Mouse (Mus musculus): ENCODE results near the gene Cdkn2d. TPM values are rescaled to one million over a fixed set of nuclear protein-coding genes. Genes with fewer than 3 reads are reported as not detected.
A peak's percentile ranks its signal among the peaks of the same experiment; 100 is the strongest.

The Cdkn2d gene
- polyA plus RNA-seq (2012; rRNA removed) (70.5 and 74.4 TPM in 2 replicates), polyA plus RNA-seq (2014; fragmentation: Nextera tagmentation; extraction: Ambion mirVana) (116 and 119 TPM in 2 replicates)

DNA sequence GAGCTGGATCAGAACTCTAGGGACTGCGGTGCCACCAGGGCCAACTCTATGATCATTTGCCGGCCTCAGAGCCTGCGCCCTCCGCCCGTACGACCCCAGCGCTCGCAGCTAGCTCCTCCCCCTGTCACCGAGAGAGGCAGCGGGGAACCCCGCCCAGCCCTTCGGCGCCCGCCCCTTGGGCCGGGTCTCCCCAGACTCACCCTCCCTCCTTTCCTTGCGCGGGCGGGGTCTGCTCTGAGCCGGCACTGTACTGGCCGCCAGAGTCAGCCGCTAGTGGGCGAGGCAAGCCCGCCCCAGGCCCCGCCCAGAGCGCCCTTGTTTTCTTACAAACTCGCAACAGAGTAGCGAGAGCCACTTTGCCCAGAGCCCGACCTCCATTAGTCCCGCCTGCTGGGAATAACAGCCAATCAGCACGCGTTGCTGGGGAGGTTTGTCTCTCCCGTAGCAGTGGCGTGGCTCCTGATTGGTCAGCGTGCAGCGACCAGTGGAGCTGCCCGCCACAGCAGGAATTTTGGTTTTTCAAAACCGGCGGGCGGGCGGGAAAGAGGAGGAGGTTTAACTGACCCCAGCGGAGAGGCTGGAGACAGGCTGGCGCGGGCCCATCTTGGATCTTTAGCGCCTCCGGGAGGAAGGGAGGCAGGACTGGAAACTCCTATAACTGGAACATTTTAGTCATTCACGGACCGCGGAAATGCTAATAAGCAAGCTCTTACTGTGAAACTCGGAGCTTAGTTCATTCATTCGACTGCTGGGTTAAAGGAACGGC, at the start of gene Cdkn2d:
TSS of gene Cdkn2d (minus strand) at position 386 of the 766 bp plus-strand sequence.
- under 1% methylated on average over 47 of the region's 51 CpGs for WGBS (ENCODE audit: insufficient replicate concordance)
- TF ChIP-seq CTCF (IDR thresholded peaks at IDR 0.05; ENCODE audit: low read depth) (peak; percentile 63), EP300 (IDR thresholded peaks at IDR 0.05; ENCODE audit: low read depth) (peak; percentile 58)
- H3K4me2 ChIP-seq (ENCODE audit: low read depth), result peak within 1 kb of the TSS; percentile 80
- DNase-seq (ENCODE audit: low read depth in 3 of 3, low spot score in 3 of 3) (peak; percentile 100), ATAC-seq (ENCODE audit: insufficient read depth) (peak; percentile 84)
- peak within 1 kb of the TSS; percentile 98 for H3K9ac ChIP-seq (replicated peaks)
- no peaks in the 10 kb centered on the region for H3K27me3 ChIP-seq (ENCODE audit: control insufficient read depth, insufficient read depth, low read length)
- peak within 1 kb of the TSS; percentile 92 for H3K4me3 ChIP-seq (ENCODE audit: insufficient read depth in 1 of 2, low read depth in 2 of 2, low read length in 2 of 2)
- H3K4me1 ChIP-seq (replicated peaks; ENCODE audit: control insufficient read depth in 2 of 2, insufficient read depth in 2 of 2, low read length in 1 of 2), result peaks cover 26 to 27% of the 10 kb centered on the region in 2 experiments
- H3K36me3 ChIP-seq (replicated peaks; ENCODE audit: control insufficient read depth, insufficient read depth, low read depth), result peaks cover 12% of the 10 kb centered on the region
- peak within 1 kb of the TSS; percentile 99 for H3K27ac ChIP-seq
- no peaks in the 10 kb centered on the region for H3K9me3 ChIP-seq (ENCODE audit: control insufficient read depth, low read length)

DNA sequence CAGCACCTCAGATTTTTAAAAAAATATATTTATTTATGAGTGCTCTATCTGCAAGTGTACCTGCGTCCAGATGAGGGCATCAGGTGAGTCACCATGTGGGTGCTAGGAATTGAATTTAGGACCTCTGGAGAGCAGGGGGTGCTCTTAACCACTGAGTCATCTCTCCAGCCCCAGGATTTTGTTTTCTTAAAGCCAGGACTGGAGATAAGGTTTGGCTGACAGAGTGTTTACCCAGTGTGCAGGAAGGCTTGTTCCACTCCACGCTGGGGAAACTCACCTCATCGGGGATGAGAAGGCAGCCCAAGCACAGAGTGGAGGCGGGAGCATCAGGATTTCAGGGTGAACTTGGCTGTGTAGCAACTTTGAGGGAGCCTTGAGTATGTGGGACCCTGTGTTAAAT, 49.2 kb upstream of the Cdkn2d start:
- Histone ChIP-seq H3K4me2 (ENCODE audit: low read depth) (no peak overlapping the region), H3K9ac (replicated peaks) (no peak overlapping the region), H3K4me1 (replicated peaks; ENCODE audit: control insufficient read depth in 2 of 2, insufficient read depth in 2 of 2, low read length in 1 of 2) (no peaks in the 10 kb centered on the region), H3K27me3 (ENCODE audit: control insufficient read depth, insufficient read depth, low read length) (no peaks in the 10 kb centered on the region), H3K9me3 (ENCODE audit: control insufficient read depth, low read length) (no peaks in the 10 kb centered on the region), H3K4me3 (ENCODE audit: insufficient read depth in 1 of 2, low read depth in 2 of 2, low read length in 2 of 2) (no peak overlapping the region), H3K27ac (no peak overlapping the region), H3K36me3 (replicated peaks; ENCODE audit: control insufficient read depth, insufficient read depth, low read depth) (no peaks in the 10 kb centered on the region)
- 52% methylated on average over 4 of the region's 4 CpGs for WGBS (ENCODE audit: insufficient replicate concordance)
- no peak for TF ChIP-seq CTCF (IDR thresholded peaks at IDR 0.05; ENCODE audit: low read depth)
- no peak for TF ChIP-seq EP300 (IDR thresholded peaks at IDR 0.05; ENCODE audit: low read depth)
- ATAC-seq (ENCODE audit: insufficient read depth) (no peak), DNase-seq (ENCODE audit: low read depth in 3 of 3, low spot score in 3 of 3) (no peak)

DNA sequence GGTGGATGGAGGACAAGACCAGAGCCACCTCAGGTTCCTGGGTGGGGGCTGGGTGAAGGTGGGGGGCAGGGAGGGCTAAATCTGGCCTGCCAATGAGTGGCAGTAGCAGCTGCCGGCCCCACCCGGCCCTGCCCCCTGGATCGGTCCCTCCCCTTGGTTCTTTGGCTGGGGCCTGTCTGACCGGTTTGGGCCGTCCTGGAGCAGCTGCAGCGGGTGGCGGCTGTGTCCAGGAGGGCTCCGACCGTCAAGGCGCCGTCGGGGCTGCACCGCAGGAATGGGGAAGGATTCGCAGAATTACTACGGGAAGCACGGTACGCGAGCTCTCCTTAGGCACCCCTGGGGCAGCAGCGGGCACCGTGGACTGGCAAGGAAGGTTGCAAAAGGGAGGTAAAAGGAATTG, 46.4 kb upstream of the Cdkn2d start:
- H3K4me1 ChIP-seq (replicated peaks; ENCODE audit: control insufficient read depth in 2 of 2, insufficient read depth in 2 of 2, low read length in 1 of 2), result peaks cover 0 to 1% of the 10 kb centered on the region in 2 experiments; a peak in 1 of 4 replicates
- no peak for DNase-seq (ENCODE audit: low read depth in 3 of 3, low spot score in 3 of 3)
- no peaks in the 10 kb centered on the region for H3K9me3 ChIP-seq (ENCODE audit: control insufficient read depth, low read length)
- H3K4me2 ChIP-seq (ENCODE audit: low read depth), result no peak overlapping the region
- H3K27me3 ChIP-seq (ENCODE audit: control insufficient read depth, insufficient read depth, low read length), result no peaks in the 10 kb centered on the region
- no peak overlapping the region for H3K9ac ChIP-seq (replicated peaks)
- H3K4me3 ChIP-seq (ENCODE audit: insufficient read depth in 1 of 2, low read depth in 2 of 2, low read length in 2 of 2), result no peak overlapping the region
- no peak for TF ChIP-seq EP300 (IDR thresholded peaks at IDR 0.05; ENCODE audit: low read depth)
- TF ChIP-seq CTCF (IDR thresholded peaks at IDR 0.05; ENCODE audit: low read depth), result no peak
- ATAC-seq (ENCODE audit: insufficient read depth), result no peak
- H3K27ac ChIP-seq, result no peak overlapping the region
- H3K36me3 ChIP-seq (replicated peaks; ENCODE audit: control insufficient read depth, insufficient read depth, low read depth), result no peaks in the 10 kb centered on the region
- 63% methylated on average over 20 of the region's 20 CpGs for WGBS (ENCODE audit: insufficient replicate concordance)

DNA sequence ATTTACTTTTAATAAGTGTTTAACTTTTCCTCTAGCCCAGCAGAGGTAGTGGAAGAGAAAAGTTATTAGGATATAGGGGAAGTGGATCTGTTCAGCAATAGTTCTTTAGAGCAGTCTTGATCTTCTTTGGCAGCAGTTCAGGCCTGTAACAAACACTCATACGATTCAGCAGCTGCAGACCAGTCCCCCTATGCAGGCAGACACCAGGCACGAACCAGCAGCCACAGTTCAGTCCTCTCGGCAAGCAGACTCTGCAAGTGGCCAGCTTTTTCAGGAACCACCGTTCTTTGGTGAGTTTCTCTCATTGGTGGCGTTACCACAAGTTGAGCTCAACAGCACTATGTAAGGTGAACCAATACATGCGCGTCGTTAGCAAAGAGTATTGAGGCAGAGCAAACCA, 45.3 kb upstream of the Cdkn2d start:
- Histone ChIP-seq H3K4me3 (ENCODE audit: insufficient read depth in 1 of 2, low read depth in 2 of 2, low read length in 2 of 2) (no peak overlapping the region), H3K9me3 (ENCODE audit: control insufficient read depth, low read length) (no peaks in the 10 kb centered on the region), H3K4me1 (replicated peaks; ENCODE audit: control insufficient read depth in 2 of 2, insufficient read depth in 2 of 2, low read length in 1 of 2) (peaks cover 0 to 7% of the 10 kb centered on the region in 2 experiments; a peak in 1 of 4 replicates), H3K27ac (no peak overlapping the region), H3K27me3 (ENCODE audit: control insufficient read depth, insufficient read depth, low read length) (no peaks in the 10 kb centered on the region), H3K4me2 (ENCODE audit: low read depth) (no peak overlapping the region), H3K36me3 (replicated peaks; ENCODE audit: control insufficient read depth, insufficient read depth, low read depth) (no peaks in the 10 kb centered on the region), H3K9ac (replicated peaks) (no peak overlapping the region)
- 84% methylated on average over 8 of the region's 8 CpGs for WGBS (ENCODE audit: insufficient replicate concordance)
- ATAC-seq (ENCODE audit: insufficient read depth) (no peak), DNase-seq (ENCODE audit: low read depth in 3 of 3, low spot score in 3 of 3) (no peak)
- TF ChIP-seq CTCF (IDR thresholded peaks at IDR 0.05; ENCODE audit: low read depth) (no peak), EP300 (IDR thresholded peaks at IDR 0.05; ENCODE audit: low read depth) (no peak)

DNA sequence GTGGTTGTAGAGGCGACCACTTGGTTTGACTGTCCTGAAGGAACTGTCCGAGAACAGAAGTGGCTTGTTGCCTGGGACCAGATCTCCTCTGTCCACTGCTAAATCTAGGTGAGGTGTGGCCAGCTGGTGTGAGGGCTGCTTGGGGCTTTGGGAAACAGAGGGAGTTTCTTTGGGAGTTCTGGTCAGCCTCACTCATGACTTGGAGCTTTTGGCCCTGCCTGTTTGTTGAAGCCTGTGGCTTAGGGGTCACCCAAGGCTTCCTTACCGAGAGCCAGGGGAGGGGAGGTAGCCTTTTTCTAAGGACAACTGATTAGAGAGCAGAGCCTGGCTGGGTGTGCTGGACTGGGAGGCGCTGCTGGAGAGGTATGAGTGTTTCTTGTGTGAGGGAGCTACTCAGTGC, 44.2 kb upstream of the Cdkn2d start:
- 63% methylated on average over 4 of the region's 4 CpGs for WGBS (ENCODE audit: insufficient replicate concordance)
- no peak overlapping the region for H3K9ac ChIP-seq (replicated peaks)
- H3K27ac ChIP-seq, result no peak overlapping the region
- TF ChIP-seq EP300 (IDR thresholded peaks at IDR 0.05; ENCODE audit: low read depth), result no peak
- no peak for TF ChIP-seq CTCF (IDR thresholded peaks at IDR 0.05; ENCODE audit: low read depth)
- peaks cover 0 to 7% of the 10 kb centered on the region in 2 experiments; a peak in 1 of 4 replicates for H3K4me1 ChIP-seq (replicated peaks; ENCODE audit: control insufficient read depth in 2 of 2, insufficient read depth in 2 of 2, low read length in 1 of 2)
- no peaks in the 10 kb centered on the region for H3K27me3 ChIP-seq (ENCODE audit: control insufficient read depth, insufficient read depth, low read length)
- no peaks in the 10 kb centered on the region for H3K36me3 ChIP-seq (replicated peaks; ENCODE audit: control insufficient read depth, insufficient read depth, low read depth)
- H3K9me3 ChIP-seq (ENCODE audit: control insufficient read depth, low read length), result no peaks in the 10 kb centered on the region
- ATAC-seq (ENCODE audit: insufficient read depth), result no peak
- no peak overlapping the region for H3K4me3 ChIP-seq (ENCODE audit: insufficient read depth in 1 of 2, low read depth in 2 of 2, low read length in 2 of 2)
- no peak overlapping the region for H3K4me2 ChIP-seq (ENCODE audit: low read depth)
- no peak for DNase-seq (ENCODE audit: low read depth in 3 of 3, low spot score in 3 of 3)

Data from liver, embryonic 14.5 days (tissue).